Mouse (Mus musculus) embryonic fibroblast, embryonic 13.5 days (primary cell): ENCODE results near the gene Polr2c. TPM values are rescaled to one million over a fixed set of nuclear protein-coding genes. Genes with fewer than 3 reads are reported as not detected.
"Not testable (repeated sequence)": the region's sequence is repeated elsewhere in the genome, so short reads cannot be mapped to it uniquely, and the experiment has no call there.

Experiments used
- H3K27ac ChIP-seq: 2 replicates; pipeline ENCODE4 v1.5.1; 2012; ENCODE audit warnings: low read length, control low read depth, inconsistent platforms; ENCODE audit not compliant: insufficient read depth
- H3K4me1 ChIP-seq: 2 replicates; pipeline ENCODE4 v1.6.1; 2011; ENCODE audit warnings: low read length; ENCODE audit not compliant: control insufficient read depth, insufficient read depth
- H3K4me3 ChIP-seq: 2 replicates; pipeline ENCODE4 v1.5.1; 2011; ENCODE audit warnings: mild to moderate bottlenecking, control low read depth, low read length; ENCODE audit not compliant: insufficient read depth
- CTCF ChIP-seq: IDR thresholded peaks from 2 replicates; pipeline ENCODE4 v1.5.1; 2011; ENCODE audit warnings: mild to moderate bottlenecking, control low read depth, low read length, moderate library complexity, borderline replicate concordance; ENCODE audit not compliant: insufficient read depth
- POLR2A ChIP-seq: IDR thresholded peaks from 2 replicates; pipeline ENCODE4 v1.6.1; 2011; ENCODE audit warnings: low read depth, mild to moderate bottlenecking, control low read depth, low read length, moderate library complexity
- polyA plus RNA-seq: library from polyadenylated mRNA; stranded (reverse); fragments of >200 nt; gene quantifications from 2 replicates; pipeline ENCODE4 v1.2.4, GENCODE M21; 2011; ENCODE audit warnings: low read depth; ENCODE audit not compliant: missing spikeins, insufficient read length

Polr2c gene
- polyA plus RNA-seq, 1 experiment, result 84.6 TPM

DNA sequence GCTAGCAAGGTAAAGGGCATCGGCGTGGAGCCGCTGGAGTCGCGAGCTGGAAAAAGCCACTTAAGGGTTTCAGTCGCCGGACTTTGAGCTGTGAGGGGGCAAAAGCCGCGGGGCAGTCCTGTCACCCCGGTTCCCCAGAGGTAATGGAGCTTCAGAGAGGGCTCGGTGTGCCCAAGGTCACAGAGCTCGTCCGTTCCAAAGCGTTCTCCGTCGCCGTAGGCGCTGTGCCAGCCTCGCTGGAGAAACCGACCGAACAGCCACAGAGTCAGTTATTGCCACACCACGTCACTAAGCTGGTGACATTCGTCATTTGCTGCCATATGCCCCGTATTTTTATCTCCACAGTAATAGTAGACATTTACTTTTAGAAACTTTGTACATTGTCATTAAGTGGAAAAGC, 18.6 kb upstream of the Polr2c start:
- no peak; the same call in 1 of the 2 replicates for TF ChIP-seq POLR2A
- no peak for TF ChIP-seq CTCF
- peak overlapping the region; percentile 79 for H3K27ac ChIP-seq
- H3K4me1 ChIP-seq, result peaks cover 7% of the 10 kb centered on the region
- H3K4me3 ChIP-seq, result peak overlapping the region; percentile 89

DNA sequence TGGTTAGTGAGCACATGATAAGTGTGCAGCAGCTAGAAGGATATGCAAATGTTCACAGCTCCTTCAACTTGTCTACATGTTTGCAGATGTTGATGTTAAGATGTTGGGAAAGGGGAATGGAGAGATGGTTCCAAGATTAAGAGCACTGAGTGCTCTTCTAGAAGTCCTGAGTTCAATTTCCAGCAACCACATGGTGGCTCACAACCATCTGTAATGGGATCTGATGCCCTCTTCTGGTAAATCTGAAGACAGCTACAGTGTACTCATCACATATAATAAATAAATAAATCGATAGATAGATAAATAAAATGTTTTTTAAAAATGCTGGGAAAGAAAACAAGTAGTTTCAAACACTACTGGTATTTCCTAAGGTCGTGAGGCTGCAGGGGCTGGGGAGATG, 16.1 kb upstream of the Polr2c start:
- Histone ChIP-seq H3K4me1 (peaks cover 6% of the 10 kb centered on the region; the same call in 1 of the 2 replicates), H3K4me3 (no peak overlapping the region), H3K27ac (no peak overlapping the region)
- no peak for TF ChIP-seq CTCF
- no peak for TF ChIP-seq POLR2A

DNA sequence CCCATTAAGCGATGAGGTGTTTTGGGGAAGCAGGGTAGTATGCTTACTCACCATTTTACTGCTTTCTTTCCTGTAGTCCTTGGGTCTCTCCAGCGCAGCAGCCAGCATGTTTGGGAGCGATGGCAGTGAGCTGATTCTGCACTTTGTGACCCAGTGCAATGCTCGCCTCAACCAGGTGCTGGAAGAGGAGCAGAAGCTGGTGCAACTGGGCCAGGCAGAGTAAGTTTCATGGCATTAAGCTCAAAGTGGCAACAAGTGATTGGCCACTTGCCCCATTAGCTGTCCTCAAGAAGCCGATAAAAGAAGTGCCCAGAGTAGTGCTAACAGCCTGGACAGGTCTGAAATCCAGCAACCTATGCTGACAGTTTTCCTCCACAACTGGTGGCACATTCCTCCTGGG, 7.2 kb upstream of the Polr2c start:
- Histone ChIP-seq H3K4me3 (no peak overlapping the region), H3K27ac (no peak overlapping the region), H3K4me1 (0 out of 2 replicates have a peak, but pooled peaks cover 2% of the 10 kb centered on the region)
- TF ChIP-seq CTCF (no peak), POLR2A (no peak)

DNA sequence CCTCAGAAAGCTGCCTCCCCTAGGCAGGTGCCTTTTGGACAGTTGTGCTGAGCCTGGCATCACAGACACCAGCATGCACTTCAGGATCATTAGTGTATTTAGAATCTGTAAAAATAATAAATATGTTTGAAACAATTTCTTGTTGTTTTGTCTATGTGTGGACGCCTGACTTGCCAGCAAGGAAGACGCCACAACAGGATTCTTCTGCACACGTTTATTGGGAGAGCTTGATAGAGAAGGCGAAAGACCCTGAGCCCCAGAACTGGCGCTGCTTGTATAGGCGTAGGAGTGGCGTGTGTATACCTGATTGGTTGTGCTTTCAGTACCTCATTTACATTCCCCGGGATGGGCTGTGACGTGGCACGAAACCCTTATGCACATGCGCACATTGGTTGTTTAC, 2.5 kb upstream of the Polr2c start:
- not testable (repeated sequence) for H3K4me3 ChIP-seq, H3K27ac ChIP-seq, H3K4me1 ChIP-seq

DNA sequence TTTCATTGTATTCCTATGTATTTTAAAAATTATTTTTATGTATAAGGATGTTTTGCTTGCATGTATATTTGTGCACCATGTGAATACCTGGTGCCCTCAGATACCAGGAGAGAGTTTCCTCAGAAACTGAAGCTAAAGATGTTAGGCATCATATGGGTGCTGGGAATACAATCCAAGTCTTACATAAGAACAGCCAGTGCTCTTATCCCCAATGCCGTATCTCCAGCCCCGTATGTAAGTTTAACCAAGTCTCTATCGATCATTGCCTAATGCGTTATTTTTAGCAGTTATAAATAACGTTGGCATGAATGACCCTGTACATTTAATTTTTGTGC, 272 bp upstream of the Polr2c start:
- Histone ChIP-seq H3K4me3 (no peak overlapping the region), H3K4me1 (0 out of 2 replicates have a peak, but pooled peaks cover 3% of the 10 kb centered on the region), H3K27ac (no peak overlapping the region)
- TF ChIP-seq POLR2A (no peak), CTCF (no peak)

DNA sequence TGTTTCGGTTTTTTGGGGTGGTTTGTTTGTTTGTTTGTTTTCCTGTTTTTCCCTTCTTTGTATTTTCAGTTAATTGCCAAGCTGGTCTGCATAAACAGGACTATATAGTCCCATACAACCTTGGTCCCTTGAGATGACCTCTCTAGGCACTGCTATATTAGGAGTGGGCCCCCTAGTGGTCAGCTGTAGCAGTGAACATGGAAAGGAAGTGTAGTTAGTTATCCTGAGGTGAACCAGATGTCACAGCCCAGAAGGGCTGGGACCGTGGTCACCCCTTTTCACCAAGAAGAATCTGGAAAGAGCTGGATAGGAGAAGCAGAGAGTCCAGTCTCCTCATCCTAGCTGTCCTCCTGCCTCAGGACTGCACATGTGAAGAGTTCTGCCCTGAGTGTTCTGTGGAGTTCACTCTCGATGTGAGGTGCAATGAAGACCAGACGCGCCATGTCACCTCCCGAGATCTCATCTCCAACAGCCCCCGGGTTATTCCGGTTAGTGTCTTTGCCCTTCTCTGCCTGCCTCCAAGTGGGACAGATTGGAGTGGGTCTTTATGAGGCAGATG, 4.2 kb downstream of the Polr2c start:
- H3K4me3 ChIP-seq, result no peak overlapping the region
- TF ChIP-seq CTCF (no peak), POLR2A (no peak)
- H3K4me1 ChIP-seq, result 0 out of 2 replicates have a peak, but pooled peaks cover 3% of the 10 kb centered on the region
- H3K27ac ChIP-seq, result no peak overlapping the region

DNA sequence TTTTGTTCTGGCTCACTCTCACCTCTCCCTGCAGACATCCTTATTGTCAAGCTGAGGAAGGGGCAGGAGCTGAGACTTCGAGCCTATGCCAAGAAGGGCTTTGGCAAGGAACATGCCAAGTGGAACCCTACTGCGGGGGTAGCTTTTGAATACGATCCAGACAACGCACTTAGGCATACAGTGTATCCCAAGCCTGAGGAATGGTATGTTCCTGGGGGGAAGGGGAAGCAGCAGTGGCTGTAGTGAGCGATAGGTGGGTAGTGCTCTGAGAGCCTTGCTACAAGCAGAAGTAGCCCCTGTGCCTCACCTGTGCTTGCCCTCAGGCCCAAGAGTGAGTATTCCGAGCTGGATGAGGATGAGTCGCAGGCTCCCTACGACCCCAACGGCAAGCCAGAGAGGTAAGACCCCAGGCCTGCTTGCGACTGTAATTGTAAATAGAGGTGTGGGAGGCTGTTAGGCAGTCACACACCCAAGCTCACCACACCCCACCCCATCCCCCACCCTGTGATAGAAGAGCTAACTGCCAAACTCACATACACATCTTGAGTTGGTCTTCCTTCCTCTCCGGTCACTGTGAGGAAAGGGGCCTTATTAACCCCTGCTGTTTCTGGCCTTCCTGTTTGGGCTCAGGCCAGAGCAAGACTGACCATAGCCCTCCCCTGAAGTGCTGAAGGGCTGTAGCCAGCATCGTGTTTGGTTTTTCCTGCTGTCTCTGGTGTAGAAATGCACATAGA, 5.4 kb downstream of the Polr2c start:
- Histone ChIP-seq H3K27ac (no peak overlapping the region), H3K4me1 (0 out of 2 replicates have a peak, but pooled peaks cover 3% of the 10 kb centered on the region), H3K4me3 (no peak overlapping the region)
- TF ChIP-seq POLR2A (no peak), CTCF (no peak)

DNA sequence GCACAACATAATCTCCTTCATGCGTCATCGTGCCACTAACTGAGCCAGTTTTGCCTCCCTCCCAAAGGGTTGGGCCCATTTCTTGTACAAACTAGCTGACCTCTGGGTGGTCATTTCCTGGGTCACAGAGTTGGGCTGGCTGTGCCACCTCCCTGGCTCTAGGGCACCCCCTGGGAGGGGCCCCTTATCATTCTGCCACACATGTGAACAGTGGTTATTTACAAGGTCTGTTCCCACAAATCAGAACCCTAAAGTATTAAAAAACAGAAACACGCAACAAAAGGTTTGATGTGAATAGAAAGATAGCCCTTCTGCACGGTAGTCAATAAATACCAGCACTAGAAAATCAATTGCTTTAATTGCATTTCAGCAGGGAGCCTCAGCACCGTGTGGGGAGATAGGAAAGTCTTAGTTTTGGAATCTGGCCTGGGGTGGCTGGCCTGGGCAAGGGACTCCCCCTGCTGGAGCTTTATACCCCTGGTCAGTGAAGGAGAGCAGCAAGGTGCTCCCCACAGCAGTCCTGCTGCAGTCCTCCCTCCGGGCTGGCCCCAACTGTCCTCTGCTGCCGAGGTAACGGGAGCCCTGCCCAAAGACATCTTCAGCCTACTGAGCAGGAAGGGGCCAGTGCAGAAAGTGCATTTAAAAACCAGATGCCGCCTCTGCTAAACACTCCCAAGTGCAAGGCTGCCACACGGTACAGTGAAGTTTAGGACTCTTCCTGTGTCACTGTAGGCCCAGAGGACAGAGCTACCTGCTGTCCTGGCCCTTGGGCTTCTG, 6.8 kb downstream of the Polr2c start:
- no peaks in the 10 kb centered on the region for H3K4me1 ChIP-seq
- H3K27ac ChIP-seq, result no peak overlapping the region
- no peak overlapping the region for H3K4me3 ChIP-seq
- no peak for TF ChIP-seq CTCF
- TF ChIP-seq POLR2A, result no peak

DNA sequence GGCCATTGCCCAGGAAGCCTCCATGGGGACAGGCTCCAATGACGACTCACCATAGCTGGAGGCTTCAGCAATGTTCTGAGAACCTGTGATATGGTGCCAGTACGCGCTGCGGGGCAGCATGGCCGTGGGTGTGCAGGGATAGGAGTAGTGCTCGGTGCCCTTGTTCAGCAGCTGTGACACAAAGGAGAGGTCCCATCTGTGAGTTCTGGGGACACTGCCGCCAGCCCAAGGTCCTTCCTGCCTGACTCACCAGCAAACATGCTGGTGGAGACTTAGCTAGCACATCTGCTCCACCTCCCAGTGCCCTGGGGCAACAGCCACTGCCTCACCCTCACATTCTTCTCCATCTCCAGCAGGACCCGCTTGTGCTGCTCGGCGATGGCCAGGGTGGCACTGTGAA, 8.0 kb downstream of the Polr2c start:
- TF ChIP-seq POLR2A (no peak), CTCF (no peak)
- H3K4me1 ChIP-seq, result no peaks in the 10 kb centered on the region
- no peak overlapping the region for H3K27ac ChIP-seq
- H3K4me3 ChIP-seq, result no peak overlapping the region

DNA sequence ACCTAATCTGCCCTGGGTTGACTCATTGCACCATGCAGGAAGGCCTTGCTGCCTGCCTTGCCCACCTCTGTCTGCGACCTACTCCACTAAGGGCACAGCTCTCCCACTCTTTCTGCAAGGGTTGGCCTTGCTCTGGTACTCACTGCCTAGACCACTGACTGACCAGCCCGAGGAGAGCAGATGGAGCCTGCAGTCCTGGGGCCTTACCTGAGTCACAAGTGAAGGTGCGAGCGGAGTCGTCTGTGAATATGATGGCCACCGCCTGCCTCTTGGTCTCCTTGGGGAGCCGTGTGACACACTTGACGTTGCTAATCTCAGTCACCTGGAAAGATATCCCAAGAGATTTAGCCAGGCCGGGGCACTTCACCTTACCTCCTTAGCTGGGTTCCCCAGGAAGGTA, 9.7 kb downstream of the Polr2c start:
- H3K4me3 ChIP-seq, result no peak overlapping the region
- no peaks in the 10 kb centered on the region for H3K4me1 ChIP-seq
- no peak for TF ChIP-seq POLR2A
- no peak for TF ChIP-seq CTCF
- no peak overlapping the region for H3K27ac ChIP-seq
